Mouse (Mus musculus): ENCODE measurements around the gene Ercc8. TPM values are rescaled to one million over a fixed set of nuclear protein-coding genes. Genes with fewer than 3 reads are reported as not detected.

Gene Ercc8
- 10 to 100 TPM in 2 of 3 experiments, 1 to 10 TPM in 1; 6.9 to 10.5 (median 10.4) TPM for polyA plus RNA-seq (2017; shearing (Covaris generic))

- ATAC-seq = peak; percentile 94
Observed at GRCm38 (mm10) chr13:108158465-108159240, at the start of gene Ercc8, which contains the start of gene Ndufaf2. Gene Ercc8 (plus strand): TSS chr13:108158731. Gene Ndufaf2 (minus strand): TSS chr13:108158623.

GRCm38 (mm10) chr13:108110929-108111328, 47.6 kb upstream of the Ercc8 start:
- ATAC-seq = no peak

- no peak for ATAC-seq
Observed at GRCm38 (mm10) chr13:108113536-108113935, 45.0 kb upstream of the Ercc8 start.

GRCm38 (mm10) chr13:108114257-108114656, 44.3 kb upstream of the Ercc8 start:
- no peak for ATAC-seq

- ATAC-seq = no peak
Observed at GRCm38 (mm10) chr13:108117654-108118053, 40.9 kb upstream of the Ercc8 start.

GRCm38 (mm10) chr13:108118188-108118587, 40.3 kb upstream of the Ercc8 start:
- ATAC-seq = no peak

- ATAC-seq = no peak
Observed at GRCm38 (mm10) chr13:108119411-108120310, 38.9 kb upstream of the Ercc8 start.

- ATAC-seq = no peak
Observed at GRCm38 (mm10) chr13:108123109-108123723, 35.3 kb upstream of the Ercc8 start.

- ATAC-seq = no peak
Observed at GRCm38 (mm10) chr13:108124096-108124495, 34.4 kb upstream of the Ercc8 start.

GRCm38 (mm10) chr13:108126246-108126645, 32.3 kb upstream of the Ercc8 start:
- ATAC-seq = no peak

GRCm38 (mm10) chr13:108127130-108127529, 31.4 kb upstream of the Ercc8 start:
- ATAC-seq = peak; percentile 78

- no peak for ATAC-seq
Observed at GRCm38 (mm10) chr13:108127883-108128282, 30.6 kb upstream of the Ercc8 start.

- ATAC-seq = peak; percentile 69
Observed at GRCm38 (mm10) chr13:108129070-108129469, 29.5 kb upstream of the Ercc8 start.

GRCm38 (mm10) chr13:108130737-108131136, 27.8 kb upstream of the Ercc8 start:
- ATAC-seq = no peak

GRCm38 (mm10) chr13:108132031-108132819, 26.3 kb upstream of the Ercc8 start:
- no peak for ATAC-seq

GRCm38 (mm10) chr13:108135617-108136016, 22.9 kb upstream of the Ercc8 start:
- no peak for ATAC-seq

- ATAC-seq = no peak
Observed at GRCm38 (mm10) chr13:108138403-108138977, 20.0 kb upstream of the Ercc8 start.

- ATAC-seq = no peak
Observed at GRCm38 (mm10) chr13:108144086-108144485, 14.4 kb upstream of the Ercc8 start.

GRCm38 (mm10) chr13:108151782-108152181, 6.7 kb upstream of the Ercc8 start:
- peak; percentile 73 for ATAC-seq

GRCm38 (mm10) chr13:108152650-108153372, 5.7 kb upstream of the Ercc8 start:
- peak; percentile 60 for ATAC-seq

GRCm38 (mm10) chr13:108157156-108157555, 1.4 kb upstream of the Ercc8 start:
- ATAC-seq = no peak

Data from inflammation-experienced regulatory T-cells, adult 6 months (primary cell).